Mouse (Mus musculus): ENCODE data around the gene Tnks2.

DNA sequence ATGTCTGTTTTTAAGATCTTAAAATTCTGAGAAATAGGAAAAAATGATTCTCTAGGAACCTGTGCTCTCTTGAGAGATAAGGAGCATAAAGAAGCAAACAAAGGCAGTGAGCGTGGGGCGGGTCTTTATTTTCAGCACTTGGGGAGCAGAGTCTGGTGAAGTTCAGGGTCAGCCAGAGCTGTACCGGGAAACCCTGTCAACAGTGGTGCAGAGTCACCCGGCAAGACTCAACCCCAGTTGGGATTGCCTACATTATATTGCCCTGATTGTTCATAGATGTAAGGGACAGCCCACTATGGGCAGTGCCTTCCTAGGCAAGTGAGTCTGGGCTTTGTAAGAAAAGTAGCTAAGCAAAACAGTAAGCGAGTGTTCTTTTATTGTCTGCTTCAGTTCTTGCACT is 11.9 kb downstream of the Tnks2 start:
- TF ChIP-seq POLR2A (IDR thresholded peaks at IDR 0.05; ENCODE audit: control insufficient read depth, extremely low read depth, insufficient read depth, low read length, poor library complexity): no peak
- TF ChIP-seq CTCF (IDR thresholded peaks at IDR 0.05; ENCODE audit: borderline replicate concordance, control insufficient read depth, extremely low read depth, insufficient read depth, low read length, poor library complexity): no peak

All from thymus, adult 2 months (tissue).